Mouse (Mus musculus): ENCODE results near the gene Fam122c. TPM values are rescaled to one million over a fixed set of nuclear protein-coding genes. Genes with fewer than 3 reads are reported as not detected.

Fam122c gene
- not detected in 2 replicates for total RNA-seq (2012; rRNA removed)

- in situ Hi-C loops (cut with MboI; ENCODE audit: low sequenced_read_pairs in 2 of 2, unreplicated experiment in 2 of 2) = no loop called here
- Histone ChIP-seq H3K9ac (ENCODE audit: insufficient read depth, low read depth, low read length, poor library complexity, severe bottlenecking) (no peak within 1 kb of the TSS), H3K9me3 (ENCODE audit: control insufficient read depth, insufficient read depth, low read depth, low read length) (no peaks in the 10 kb centered on the region), H3K4me1 (ENCODE audit: control insufficient read depth in 2 of 2, insufficient read depth in 2 of 2, low read length in 2 of 2, poor library complexity in 1 of 2) (no peaks in the 10 kb centered on the region), H3K4me3 (ENCODE audit: insufficient read depth in 1 of 2, low read depth in 1 of 2, low read length in 2 of 2, poor library complexity in 1 of 2, severe bottlenecking in 1 of 2) (no peak within 1 kb of the TSS), H3K36me3 (ENCODE audit: control insufficient read depth, insufficient read depth, low read length, poor library complexity, severe bottlenecking) (no peaks in the 10 kb centered on the region), H3K27ac (ENCODE audit: insufficient read depth, low read depth, low read length, poor library complexity, severe bottlenecking) (no peak within 1 kb of the TSS)
- TF ChIP-seq CHD2 (IDR thresholded peaks at IDR 0.05; ENCODE audit: low read depth, low read length) (no peak), HCFC1 (IDR thresholded peaks at IDR 0.05; ENCODE audit: borderline replicate concordance, insufficient read depth, low read length) (no peak), MAFK (IDR thresholded peaks at IDR 0.05; ENCODE audit: insufficient read depth, low read depth, low read length) (no peak), ZNF384 (IDR thresholded peaks at IDR 0.05; ENCODE audit: low read depth, low read length) (no peak), ZC3H11A (IDR thresholded peaks at IDR 0.05; ENCODE audit: borderline replicate concordance, low read depth, low read length) (no peak)
- no peak for DNase-seq (ENCODE audit: low read depth, low spot score)
Measured at GRCm38 (mm10) chrX:53273124-53273523, at the start of gene Fam122c. Gene Fam122c, plus strand, starts transcription at chrX:53273424.

- Histone ChIP-seq H3K36me3 (ENCODE audit: control insufficient read depth, insufficient read depth, low read length, poor library complexity, severe bottlenecking) (no peaks in the 10 kb centered on the region), H3K27ac (ENCODE audit: insufficient read depth, low read depth, low read length, poor library complexity, severe bottlenecking) (no peak overlapping the region), H3K4me1 (ENCODE audit: control insufficient read depth in 2 of 2, insufficient read depth in 2 of 2, low read length in 2 of 2, poor library complexity in 1 of 2) (no peaks in the 10 kb centered on the region), H3K4me3 (ENCODE audit: insufficient read depth in 1 of 2, low read depth in 1 of 2, low read length in 2 of 2, poor library complexity in 1 of 2, severe bottlenecking in 1 of 2) (no peak overlapping the region), H3K9ac (ENCODE audit: insufficient read depth, low read depth, low read length, poor library complexity, severe bottlenecking) (no peak overlapping the region), H3K9me3 (ENCODE audit: control insufficient read depth, insufficient read depth, low read depth, low read length) (no peaks in the 10 kb centered on the region)
- TF ChIP-seq ZNF384 (IDR thresholded peaks at IDR 0.05; ENCODE audit: low read depth, low read length) = no peak
- no peak for TF ChIP-seq HCFC1 (IDR thresholded peaks at IDR 0.05; ENCODE audit: borderline replicate concordance, insufficient read depth, low read length)
- no peak for TF ChIP-seq MAFK (IDR thresholded peaks at IDR 0.05; ENCODE audit: insufficient read depth, low read depth, low read length)
- TF ChIP-seq ZC3H11A (IDR thresholded peaks at IDR 0.05; ENCODE audit: borderline replicate concordance, low read depth, low read length) = no peak
- no peak for TF ChIP-seq CHD2 (IDR thresholded peaks at IDR 0.05; ENCODE audit: low read depth, low read length)
- in situ Hi-C loops (cut with MboI; ENCODE audit: low sequenced_read_pairs in 2 of 2, unreplicated experiment in 2 of 2) = no loop called here
- DNase-seq (ENCODE audit: low read depth, low spot score) = no peak
Measured at GRCm38 (mm10) chrX:53224353-53224944, 48.8 kb upstream of the Fam122c start.

GRCm38 (mm10) chrX:53231965-53232364, 41.3 kb upstream of the Fam122c start:
- in situ Hi-C loops (cut with MboI; ENCODE audit: low sequenced_read_pairs in 2 of 2, unreplicated experiment in 2 of 2) = no loop called here
- TF ChIP-seq ZNF384 (IDR thresholded peaks at IDR 0.05; ENCODE audit: low read depth, low read length) = no peak
- no peak for TF ChIP-seq HCFC1 (IDR thresholded peaks at IDR 0.05; ENCODE audit: borderline replicate concordance, insufficient read depth, low read length)
- no peak for TF ChIP-seq CHD2 (IDR thresholded peaks at IDR 0.05; ENCODE audit: low read depth, low read length)
- no peak for TF ChIP-seq MAFK (IDR thresholded peaks at IDR 0.05; ENCODE audit: insufficient read depth, low read depth, low read length)
- no peak for TF ChIP-seq ZC3H11A (IDR thresholded peaks at IDR 0.05; ENCODE audit: borderline replicate concordance, low read depth, low read length)
- Histone ChIP-seq H3K9ac (ENCODE audit: insufficient read depth, low read depth, low read length, poor library complexity, severe bottlenecking) (no peak overlapping the region), H3K4me3 (ENCODE audit: insufficient read depth in 1 of 2, low read depth in 1 of 2, low read length in 2 of 2, poor library complexity in 1 of 2, severe bottlenecking in 1 of 2) (no peak overlapping the region), H3K36me3 (ENCODE audit: control insufficient read depth, insufficient read depth, low read length, poor library complexity, severe bottlenecking) (no peaks in the 10 kb centered on the region), H3K9me3 (ENCODE audit: control insufficient read depth, insufficient read depth, low read depth, low read length) (no peaks in the 10 kb centered on the region), H3K4me1 (ENCODE audit: control insufficient read depth in 2 of 2, insufficient read depth in 2 of 2, low read length in 2 of 2, poor library complexity in 1 of 2) (no peaks in the 10 kb centered on the region), H3K27ac (ENCODE audit: insufficient read depth, low read depth, low read length, poor library complexity, severe bottlenecking) (no peak overlapping the region)
- no peak for DNase-seq (ENCODE audit: low read depth, low spot score)

GRCm38 (mm10) chrX:53233689-53234088, 39.5 kb upstream of the Fam122c start:
- Histone ChIP-seq H3K4me1 (ENCODE audit: control insufficient read depth in 2 of 2, insufficient read depth in 2 of 2, low read length in 2 of 2, poor library complexity in 1 of 2) (no peaks in the 10 kb centered on the region), H3K4me3 (ENCODE audit: insufficient read depth in 1 of 2, low read depth in 1 of 2, low read length in 2 of 2, poor library complexity in 1 of 2, severe bottlenecking in 1 of 2) (no peak overlapping the region), H3K9me3 (ENCODE audit: control insufficient read depth, insufficient read depth, low read depth, low read length) (no peaks in the 10 kb centered on the region), H3K9ac (ENCODE audit: insufficient read depth, low read depth, low read length, poor library complexity, severe bottlenecking) (no peak overlapping the region), H3K36me3 (ENCODE audit: control insufficient read depth, insufficient read depth, low read length, poor library complexity, severe bottlenecking) (no peaks in the 10 kb centered on the region), H3K27ac (ENCODE audit: insufficient read depth, low read depth, low read length, poor library complexity, severe bottlenecking) (no peak overlapping the region)
- no peak for DNase-seq (ENCODE audit: low read depth, low spot score)
- in situ Hi-C loops (cut with MboI; ENCODE audit: low sequenced_read_pairs in 2 of 2, unreplicated experiment in 2 of 2) = no loop called here
- TF ChIP-seq HCFC1 (IDR thresholded peaks at IDR 0.05; ENCODE audit: borderline replicate concordance, insufficient read depth, low read length) (no peak), MAFK (IDR thresholded peaks at IDR 0.05; ENCODE audit: insufficient read depth, low read depth, low read length) (no peak), ZC3H11A (IDR thresholded peaks at IDR 0.05; ENCODE audit: borderline replicate concordance, low read depth, low read length) (no peak), CHD2 (IDR thresholded peaks at IDR 0.05; ENCODE audit: low read depth, low read length) (no peak), ZNF384 (IDR thresholded peaks at IDR 0.05; ENCODE audit: low read depth, low read length) (no peak)
